Mouse (Mus musculus) B cell, adult 2 months (primary cell): ENCODE measurements around the gene Was.

Source experiments
- DNase-seq, 2 experiments: peaks; one replicate each; pipeline ENCODE4 v3.0.0; 2022

Gene Was

DNA sequence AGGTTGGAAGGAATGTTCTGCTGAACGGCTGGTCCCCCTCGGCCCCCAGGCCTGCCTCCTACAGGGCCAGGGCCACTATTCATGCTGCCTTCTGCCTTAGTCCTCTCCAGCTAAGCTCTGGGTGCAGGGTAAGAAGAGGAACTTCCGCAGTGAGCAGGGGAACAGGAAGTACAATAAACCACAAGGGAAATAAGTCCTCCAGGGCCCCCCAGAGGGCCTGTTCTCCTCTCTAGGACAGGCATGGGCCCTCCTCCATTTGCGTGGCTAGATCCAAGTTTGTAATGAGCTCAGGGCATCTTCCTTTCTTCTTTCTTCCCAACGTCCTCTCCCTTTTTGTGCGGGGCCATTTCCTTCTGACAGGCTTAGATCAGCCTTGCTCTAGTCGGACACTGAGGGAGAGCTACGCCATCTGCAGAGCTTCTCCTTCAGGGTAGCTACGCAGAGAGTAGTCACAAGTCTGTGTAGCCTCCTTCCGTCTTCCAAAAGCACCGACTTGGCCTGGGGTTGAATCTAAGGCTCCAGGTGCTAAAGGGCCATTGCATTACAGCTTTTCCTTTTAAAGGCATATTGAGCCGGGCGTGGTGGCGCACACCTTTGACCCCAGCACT, at the start of gene Was:
TSS of gene Was (minus strand) at position 153 of the 608 bp plus-strand sequence.
- DNase-seq: peak; percentile 67 to 72

DNA sequence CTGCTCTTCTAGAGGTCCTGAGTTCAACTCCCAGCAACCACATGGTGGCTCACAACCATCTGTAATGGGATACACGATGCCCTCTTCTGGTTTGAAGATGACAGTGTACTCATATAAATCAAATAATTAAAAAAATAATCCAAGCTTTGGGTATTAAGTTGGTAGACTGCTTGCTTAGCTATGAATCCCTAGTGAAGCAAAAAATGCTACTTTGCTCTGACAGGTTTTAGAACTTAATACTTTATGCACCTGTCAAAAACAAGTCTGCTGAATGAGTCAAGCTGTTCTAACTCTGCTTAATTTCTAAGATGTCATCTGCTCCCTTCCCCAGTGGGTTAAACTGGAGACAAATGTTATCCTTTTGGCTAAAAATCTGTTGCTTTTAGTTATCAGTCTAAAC, 49.2 kb upstream of the Was start:
- peak in 1 of 2 experiments; percentile 2 for DNase-seq

DNA sequence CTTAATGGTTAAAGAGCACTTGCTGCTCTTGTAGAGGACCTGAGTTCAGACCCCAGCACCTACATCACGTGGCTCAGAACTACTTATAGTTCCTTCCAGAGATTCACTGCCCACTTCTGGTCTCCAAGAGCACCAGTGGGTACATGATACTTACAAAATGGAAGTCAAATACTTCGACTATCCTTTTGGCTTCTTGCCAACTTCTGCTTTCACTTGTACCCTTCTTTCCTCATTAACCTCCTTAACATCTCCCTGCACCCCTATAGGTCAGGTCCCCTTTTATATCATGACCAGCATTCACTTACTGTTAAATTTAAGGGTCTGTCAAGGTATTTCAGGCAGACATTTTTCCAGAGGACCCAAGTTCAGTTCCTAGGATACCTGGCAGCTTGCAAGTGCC, 45.6 kb upstream of the Was start:
- peak; percentile 8 to 10 for DNase-seq

DNA sequence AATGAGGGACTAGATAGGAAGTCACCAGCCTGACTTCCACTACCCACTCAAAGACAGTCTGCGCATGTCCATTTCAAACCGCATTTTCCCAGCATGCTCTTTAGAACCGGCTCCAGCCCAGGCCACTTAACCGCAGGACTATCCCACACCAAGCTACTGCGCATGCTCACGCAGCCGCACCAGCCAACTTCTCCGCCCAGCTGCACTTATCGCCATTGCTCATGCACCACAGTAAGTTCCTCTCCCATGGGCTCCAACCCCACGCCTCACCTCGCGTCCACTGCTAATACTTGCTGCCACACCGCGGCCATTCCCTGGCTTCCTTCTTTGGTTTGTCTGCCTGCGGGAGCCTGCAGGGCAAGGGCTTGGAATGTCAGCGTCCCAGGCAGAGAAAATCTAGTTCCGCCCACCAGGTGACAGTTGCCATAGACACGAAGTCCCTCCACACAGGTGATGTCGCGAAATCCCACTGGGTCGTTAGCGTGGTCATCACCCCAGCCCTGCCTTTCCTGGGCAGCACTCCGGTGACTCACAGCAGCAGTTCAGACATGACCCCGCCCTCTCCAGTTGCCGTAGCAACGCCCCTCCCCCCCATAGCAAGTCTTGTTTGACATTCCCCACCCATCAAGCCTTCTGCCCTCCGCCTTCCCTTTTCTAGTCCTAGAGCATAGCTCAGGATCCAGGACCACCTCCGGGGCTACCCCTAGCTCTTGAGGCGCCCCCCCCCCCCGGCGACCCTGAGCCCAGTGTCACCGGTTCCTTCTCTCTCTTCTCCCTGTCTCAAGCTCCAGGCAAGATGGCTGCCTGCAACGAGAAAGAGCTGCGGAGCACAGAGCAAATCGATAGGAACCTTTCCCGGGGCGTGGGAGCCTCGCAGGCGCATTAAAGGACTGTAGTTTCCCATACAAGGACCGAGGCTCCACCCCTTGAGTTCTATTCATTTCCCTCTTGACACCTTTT, 42.0 kb upstream of the Was start, which contains the start of gene Wdr13:
TSS of gene Wdr13 (minus strand) at position 876 of the 960 bp plus-strand sequence.
- DNase-seq: peak; percentile 84 to 88

DNA sequence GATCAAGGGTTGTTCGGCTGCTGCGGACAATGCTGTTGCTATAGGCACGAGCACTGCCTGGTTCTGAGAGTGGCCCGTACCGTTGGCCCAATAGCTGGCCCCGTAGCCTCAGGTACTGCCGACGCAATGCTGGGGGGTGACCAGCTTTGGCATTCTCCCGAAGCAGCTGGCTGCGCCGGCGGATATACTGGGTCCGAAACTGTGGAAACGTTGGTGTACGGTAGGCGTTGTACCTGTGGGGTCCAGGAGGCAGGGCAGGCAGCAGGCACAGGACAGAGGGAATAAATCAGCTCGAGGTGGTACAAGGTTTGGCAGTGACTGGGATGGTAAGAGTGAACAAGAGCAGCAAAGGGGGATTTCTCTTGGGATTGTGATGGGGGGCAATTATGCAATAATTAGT, 41.1 kb upstream of the Was start:
- DNase-seq: no peak

DNA sequence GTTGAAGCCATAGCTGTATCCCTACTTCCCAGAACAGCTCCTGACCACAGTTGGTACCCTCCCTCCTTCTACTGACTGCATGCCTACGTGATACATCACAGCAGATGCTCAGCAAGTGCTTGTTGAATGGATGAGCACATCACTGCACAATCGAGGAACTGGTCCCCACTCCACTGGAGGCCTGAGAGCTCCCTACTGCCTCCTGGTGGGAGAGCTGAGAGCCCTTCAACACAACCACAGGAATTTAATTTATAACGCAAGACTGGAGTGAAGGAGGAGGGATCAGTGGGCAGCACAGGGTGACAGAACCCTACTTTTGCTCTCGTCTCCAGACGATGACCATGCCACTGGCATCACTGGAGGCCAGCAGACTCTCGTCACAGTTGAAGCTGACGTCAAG, 34.9 kb upstream of the Was start:
- peak in 1 of 2 experiments; percentile 37 for DNase-seq

DNA sequence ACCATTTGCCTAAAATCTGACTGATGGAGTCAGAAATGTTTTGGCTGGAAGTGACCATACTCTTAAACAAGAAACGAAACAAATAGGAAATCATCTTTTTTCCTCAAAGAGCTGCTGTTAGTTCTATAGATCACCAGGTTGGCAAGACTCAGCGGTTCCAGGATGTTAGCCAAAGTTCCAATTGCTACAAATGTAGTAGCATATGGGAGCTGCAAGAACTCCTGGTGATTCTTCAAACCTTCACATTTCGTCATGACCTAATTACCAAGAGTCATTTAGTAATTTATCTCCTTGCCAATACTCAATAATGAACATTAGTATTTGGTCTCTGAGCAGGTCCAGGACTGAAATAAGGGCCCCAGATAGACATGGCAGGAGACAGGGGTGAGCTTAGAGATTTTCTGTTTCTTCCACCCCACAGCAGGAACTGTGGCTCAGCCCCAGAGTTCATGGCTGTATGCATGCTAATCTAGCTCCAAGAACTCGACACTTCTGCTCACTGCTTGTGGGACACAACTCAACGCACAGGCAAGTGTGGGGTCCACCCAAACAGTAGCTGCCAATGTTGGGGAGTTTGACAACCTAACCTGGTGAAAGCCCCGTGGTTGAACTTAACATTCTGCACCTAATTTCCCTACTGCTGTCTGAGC, 33.6 kb upstream of the Was start:
- DNase-seq: no peak

DNA sequence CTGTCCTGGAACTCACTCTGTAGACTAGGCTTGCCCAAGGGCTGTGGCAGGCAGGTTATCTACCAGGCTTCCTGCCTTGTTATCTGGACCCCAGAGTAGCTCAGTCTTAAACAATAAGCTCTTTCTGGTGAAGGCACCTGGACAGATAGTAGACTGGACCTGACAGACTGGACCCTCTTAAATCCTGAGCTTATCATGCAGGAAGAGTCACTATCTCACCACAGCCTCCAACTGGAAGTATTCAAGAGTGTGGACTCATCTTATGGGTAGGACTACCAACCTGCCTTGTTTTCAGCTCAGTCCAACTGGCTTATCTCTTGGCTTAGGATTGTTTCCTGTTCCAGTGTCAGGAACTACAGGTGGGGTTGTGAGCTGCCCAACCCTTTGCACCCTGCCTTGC, 27.0 kb upstream of the Was start:
- DNase-seq: no peak

DNA sequence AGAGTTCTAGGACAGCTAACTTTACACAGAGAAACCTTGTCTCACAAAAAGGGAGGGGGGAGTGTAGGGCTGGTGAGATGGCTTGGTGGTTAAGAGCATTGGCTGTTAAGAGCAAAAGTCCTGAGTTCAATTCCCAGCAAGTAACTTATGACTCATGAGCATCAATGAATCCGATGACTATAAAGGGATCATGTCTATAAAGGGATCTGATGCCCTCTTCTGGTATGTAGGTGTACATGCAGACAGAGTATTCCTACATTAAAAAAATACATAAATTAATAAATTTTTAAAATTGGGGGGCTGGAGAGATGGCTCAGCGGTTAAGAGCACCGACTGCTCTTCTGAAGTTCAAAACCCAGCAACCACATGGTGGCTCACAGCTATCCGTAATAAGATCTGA, 25.0 kb upstream of the Was start:
- DNase-seq: peak in 1 of 2 experiments; percentile 4

DNA sequence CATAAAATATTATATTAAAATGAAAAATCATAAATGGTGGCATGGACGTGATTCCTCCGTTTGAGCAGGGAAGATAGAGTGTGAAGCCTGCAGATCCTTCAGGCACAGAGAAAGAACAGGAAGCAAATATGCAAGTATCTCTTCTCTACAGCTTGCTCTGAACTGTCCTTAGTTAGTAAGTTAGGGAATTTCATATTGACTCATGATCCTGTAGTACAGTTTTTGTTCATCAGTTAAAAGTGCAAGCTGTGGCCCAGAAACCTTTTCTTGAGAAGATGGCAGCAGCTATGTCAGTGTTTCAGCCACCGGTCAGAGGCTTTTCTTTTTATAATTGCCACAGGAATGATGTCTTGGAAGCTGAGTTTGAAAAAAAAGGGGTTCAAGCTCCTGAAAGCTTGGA, 14.7 kb upstream of the Was start:
- DNase-seq: no peak

DNA sequence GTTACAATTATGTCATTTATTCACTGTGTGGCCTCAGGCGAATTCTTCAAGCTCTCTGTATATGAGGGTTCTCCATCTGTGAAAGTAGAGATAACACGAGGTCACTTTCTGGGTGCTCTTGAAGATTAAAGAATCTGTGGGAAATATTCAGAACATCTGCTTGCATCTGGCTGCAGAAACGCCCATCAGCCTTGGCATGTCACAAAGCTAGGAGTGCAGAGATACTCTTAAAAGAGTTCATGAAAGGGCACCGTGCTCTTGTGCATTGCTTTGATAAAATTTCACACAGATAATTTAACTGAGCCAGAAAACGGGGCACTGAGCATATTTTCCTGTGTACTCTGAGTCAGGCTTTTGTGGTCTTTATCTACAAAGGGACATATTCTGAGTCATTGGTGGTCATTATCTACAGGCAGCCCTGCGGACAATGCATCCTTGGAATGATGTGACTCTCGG, 11.9 kb upstream of the Was start:
- DNase-seq: no peak

DNA sequence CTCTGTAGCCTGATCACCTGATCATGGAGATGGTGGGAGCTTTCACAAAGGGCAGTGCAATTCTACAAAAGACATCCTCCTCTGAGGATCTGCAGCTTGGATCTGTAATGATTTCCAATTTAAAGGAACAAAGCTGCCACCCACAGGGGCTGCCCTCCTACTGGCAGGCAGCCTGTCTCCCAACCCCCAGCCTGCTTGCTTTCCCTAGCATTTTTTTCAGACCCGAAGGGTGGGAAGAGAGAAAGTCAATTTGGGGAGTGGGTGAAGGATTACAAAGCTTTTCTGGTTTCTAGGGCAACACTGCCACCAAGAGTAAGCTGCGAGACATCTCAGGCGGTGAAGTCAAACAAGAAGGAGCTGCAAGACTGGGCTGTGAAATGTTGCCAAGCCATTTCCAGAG, 10.7 kb upstream of the Was start:
- no peak for DNase-seq

DNA sequence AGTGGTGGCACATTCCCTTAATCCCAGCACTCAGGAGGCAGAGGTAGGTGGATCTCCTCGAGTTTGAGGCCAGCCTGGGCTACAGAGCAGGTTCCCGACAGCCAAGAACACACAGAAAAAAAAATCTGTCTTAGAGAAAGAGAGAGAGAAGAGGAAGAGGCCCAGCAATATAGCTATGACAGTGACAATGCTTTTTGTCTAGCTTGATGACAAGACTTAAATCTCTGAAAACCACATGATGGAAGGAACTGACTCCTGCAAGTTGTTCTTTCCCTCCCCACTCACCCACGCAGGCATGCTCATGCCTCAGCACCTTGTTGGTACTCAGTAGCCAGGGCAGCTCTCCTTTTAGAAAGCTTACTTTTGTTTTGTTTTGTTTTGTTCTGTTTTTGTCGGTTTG, 9.1 kb upstream of the Was start:
- DNase-seq: no peak

DNA sequence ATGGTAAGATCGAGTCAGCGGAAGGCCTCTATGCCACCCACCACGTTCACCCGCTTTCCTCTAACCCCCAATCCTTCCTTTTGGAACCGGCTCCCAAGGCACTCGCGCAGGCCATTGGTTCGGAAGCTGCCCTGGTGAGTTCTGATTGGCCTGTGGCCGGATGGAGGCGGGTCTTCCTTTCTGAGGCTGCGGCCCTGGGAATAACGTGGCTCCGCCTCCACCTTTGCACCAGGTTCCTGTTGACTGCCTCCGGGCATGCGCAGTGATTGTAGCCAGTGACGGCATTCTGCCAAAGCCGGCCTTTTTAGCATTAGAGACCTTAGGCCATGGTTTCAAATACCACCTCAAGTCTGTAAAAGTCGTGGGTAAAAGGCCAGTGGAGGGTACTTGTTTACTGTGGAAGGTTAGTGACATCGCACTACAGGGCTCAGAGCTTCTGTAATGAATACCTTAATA, 6.5 kb upstream of the Was start:
- peak; percentile 91 to 93 for DNase-seq

DNA sequence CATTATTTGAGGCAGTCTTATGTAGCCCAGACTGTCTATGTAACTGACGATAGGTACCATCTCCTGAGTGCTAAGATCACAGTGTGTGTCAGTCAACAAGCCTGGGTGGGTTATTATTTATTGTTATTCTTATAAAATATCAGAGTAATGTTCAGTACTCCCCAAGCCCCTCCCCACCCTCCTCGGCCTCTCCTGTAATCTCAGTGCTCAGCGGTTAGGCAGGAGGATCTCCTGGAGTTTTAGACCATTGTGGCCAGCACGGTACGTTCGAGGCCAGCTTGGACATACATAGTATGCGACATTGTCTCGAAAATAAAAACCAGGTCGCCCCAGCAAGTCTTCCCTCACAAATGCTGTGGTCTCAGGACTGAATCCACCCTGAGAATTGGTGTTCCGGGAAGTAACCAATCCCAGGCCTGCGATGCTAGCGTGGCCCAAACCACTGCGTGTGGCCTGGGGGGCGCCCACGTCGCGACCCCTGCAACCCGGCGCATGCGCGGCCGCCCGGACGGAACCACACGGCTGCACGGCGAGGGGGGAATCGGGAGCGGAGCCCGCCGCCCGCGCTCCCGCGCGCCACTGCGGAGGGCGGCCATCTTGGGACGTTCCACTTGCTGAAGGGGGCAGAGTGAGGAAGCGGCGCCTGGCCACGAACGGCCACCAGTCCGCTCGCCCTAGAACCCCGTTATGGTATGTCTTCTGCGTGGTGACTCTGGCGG, 5.9 kb upstream of the Was start:
- DNase-seq: peak; percentile 85 to 91

DNA sequence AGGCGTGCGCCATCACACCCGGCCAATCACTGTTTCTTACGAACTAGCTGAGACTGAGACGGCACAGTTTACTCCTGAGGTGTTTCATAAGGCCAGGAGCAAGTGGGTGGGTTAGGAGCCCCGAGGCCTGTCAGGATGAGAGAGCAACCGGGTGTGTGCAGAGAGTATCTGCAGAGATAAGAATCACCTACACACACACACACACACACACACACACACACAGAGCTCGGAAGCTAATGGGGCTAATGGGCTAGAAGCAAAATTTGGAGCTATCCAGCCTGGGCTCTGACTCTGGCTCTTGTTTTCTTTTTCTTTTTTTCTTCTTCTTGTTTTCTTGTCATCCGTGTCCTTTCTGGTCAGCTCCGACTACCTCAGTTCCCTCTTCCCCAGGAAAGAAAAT, 5.2 kb upstream of the Was start:
- DNase-seq: no peak

DNA sequence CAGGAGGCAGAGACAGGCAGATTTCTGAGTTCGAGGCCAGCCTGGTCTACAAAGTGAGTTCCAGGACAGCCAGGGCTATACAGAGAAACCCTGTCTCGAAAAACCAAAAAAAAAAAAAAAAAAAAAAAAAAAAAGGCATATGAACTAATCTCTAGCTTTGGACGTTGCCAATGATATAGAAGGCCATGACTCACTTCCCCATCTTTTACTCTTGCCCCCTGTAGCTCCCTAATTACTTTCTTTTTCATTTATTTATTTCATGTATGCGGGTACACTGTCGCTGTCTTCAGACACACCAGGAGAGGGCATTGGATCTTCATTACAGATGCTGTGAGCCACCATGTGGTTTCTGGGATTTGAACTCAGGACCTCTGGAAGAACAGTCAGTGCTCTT, 653 bp upstream of the Was start:
- peak in 1 of 2 experiments; percentile 6 for DNase-seq

DNA sequence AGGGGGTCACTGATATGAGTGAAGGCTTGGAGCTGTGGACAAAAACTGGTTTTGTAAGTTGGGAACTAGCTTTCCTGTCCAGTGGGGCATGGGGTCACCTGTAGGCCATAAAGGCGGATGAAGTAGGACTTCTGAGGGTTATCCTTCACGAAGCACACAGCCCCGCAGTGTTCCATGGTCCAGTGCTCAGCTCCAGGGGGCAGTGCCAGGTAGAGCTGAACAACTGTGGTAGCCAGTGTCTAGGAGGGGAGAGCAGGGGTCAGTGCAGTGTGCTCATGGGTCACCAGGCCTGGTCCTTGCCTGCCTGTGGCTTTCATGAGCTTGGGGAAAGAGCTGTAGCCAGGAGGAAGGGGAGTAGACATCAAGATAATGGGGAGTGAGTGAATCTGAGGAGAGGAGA, 552 bp downstream of the Was start:
- no peak for DNase-seq

DNA sequence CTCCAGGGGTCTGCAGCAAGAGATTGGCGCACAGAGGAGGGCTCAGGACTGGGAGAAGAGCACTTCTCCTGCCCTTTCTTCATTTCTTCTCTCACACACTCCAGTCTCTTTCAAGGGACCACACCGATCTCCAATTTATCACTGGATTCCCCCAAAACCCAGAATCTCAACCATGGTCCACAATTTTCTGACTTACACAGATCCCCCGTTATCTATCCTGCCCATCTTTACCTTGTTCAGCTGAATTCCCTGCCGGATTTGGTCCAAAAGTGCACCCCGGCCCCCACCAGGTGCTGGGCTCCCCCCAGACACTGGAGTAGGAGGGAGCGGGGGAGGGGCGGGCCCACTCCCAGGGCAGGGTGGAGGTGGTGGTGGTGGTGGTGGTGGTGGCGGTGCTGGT, 4.7 kb downstream of the Was start:
- no peak for DNase-seq

DNA sequence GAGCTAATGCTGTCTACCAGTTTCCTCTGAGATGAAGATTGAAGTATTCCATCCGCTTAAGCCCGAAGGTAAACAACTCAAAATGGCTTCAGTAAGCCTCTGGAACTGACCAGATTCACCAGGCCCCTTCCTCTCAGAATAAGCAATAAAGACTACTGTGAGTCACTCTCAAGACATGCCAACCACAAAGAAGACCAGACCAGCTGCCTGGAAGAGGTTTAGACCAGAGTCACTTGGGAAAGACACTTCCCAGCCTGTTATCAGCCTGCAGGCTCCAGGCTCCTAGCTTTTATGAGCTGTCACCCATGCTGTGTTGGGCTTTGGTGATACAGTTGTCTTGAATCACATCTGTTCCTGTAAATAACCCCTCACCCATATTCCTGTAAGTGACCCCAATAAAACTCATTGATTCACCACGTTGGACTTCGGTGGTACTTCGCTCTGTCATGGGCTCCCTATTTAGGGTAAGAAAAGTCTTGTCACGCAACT, 5.5 kb downstream of the Was start:
- no peak for DNase-seq

DNA sequence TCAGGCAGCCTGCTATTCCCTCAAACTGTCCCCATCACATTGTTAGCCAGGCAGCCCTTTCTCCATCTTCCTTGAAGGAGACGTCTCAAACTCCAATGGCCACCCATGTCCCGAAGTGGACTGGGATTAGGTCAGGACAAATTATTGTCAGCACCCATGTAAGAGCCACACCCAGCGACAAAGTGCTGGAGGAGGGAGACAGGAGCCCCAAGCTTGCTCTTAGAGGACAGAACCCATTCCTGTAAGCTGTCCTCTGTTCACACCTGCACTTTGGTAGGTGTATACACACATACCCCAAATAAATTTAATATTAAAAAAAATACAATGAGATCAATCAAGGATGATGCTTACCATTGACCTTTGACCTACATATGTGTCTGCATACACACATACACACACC, 15.2 kb downstream of the Was start:
- DNase-seq: no peak

DNA sequence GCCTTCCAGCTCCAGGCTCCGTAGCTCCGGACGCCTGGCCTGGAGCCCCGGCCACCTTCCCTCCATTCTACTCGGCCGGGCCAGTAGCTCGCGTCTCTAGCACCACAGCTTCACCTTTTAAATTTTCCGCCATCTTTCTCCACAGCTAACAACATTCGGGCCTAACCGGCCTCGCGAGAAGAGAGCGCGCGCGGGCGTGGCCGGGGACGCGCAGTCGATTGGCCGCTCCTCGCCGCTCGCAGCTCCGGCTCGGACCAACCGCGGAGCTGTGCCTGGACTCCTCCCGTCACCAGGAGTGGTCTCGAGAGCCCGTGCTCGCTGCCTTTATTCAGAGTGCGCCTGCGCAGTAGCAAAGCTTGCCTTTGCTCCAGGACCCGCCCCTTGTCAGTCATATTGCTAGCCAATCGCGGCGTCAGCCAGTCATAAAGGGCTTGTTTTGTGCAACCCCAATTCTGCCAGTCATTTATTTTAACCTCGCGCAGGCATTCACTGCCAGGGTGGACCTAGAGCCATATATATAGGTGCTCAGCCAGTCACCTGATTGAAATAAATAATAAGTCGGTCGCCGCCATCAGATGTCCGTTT, 15.8 kb downstream of the Was start, which contains the start of gene Suv39h1:
TSS of gene Suv39h1 (minus strand) at position 331 of the 585 bp plus-strand sequence.
- peak; percentile 85 to 88 for DNase-seq
